Mouse (Mus musculus): ENCODE data around the gene Rusc1. TPM values are rescaled to one million over a fixed set of nuclear protein-coding genes. Genes with fewer than 3 reads are reported as not detected.

Gene Rusc1
- total RNA-seq (2018; cell fraction: chromatin; rRNA removed): 10 to 100 TPM in 18 of 26 experiments, 1 to 10 TPM in 8; 5.0 to 31.9 (median 18.5) TPM
- 10 to 100 TPM in 22 of 26 experiments, 1 to 10 TPM in 4; 8.4 to 16.8 (median 13.4) TPM for total RNA-seq (2018; cell fraction: cytosol; rRNA removed)
- total RNA-seq (2018; cell fraction: nucleus; rRNA removed): 10 to 100 TPM in 21 of 26 experiments, 1 to 10 TPM in 5; 6.2 to 22.9 (median 15.2) TPM
- polyA plus RNA-seq (2018): 8.1 to 14.4 TPM (median 11.2 TPM) in 3 replicates

GRCm38 (mm10) chr3:89093175-89093574, at the start of gene Rusc1:
TSS of gene Rusc1 (minus strand) at chr3:89093311.
- H3K36me3 ChIP-seq (ENCODE audit: inconsistent target): 0 out of 2 replicates have a peak, but pooled peaks cover 7% of the 10 kb centered on the region
- H3K27ac ChIP-seq: no peak within 1 kb of the TSS
- H3K4me3 ChIP-seq (ENCODE audit: inconsistent target): no peak within 1 kb of the TSS
- 24% methylated on average over 18 of the region's 18 CpGs for WGBS (ENCODE audit: missing documents)
- peaks cover 2% of the 10 kb centered on the region; the same call in 1 of the 2 replicates for H3K79me2 ChIP-seq (ENCODE audit: inconsistent target)

- Histone ChIP-seq H3K4me3 (ENCODE audit: inconsistent target) (no peak overlapping the region), H3K27ac (no peak overlapping the region)
- 43% methylated on average over 9 of the region's 9 CpGs for WGBS (ENCODE audit: missing documents)
Measured at GRCm38 (mm10) chr3:89136365-89136764, 43.3 kb upstream of the Rusc1 start.

GRCm38 (mm10) chr3:89135958-89136357, 42.8 kb upstream of the Rusc1 start, which contains the start of gene Pklr:
TSS of gene Pklr (plus strand) at chr3:89136142.
- Histone ChIP-seq H3K4me3 (ENCODE audit: inconsistent target) (no peak within 1 kb of the TSS), H3K79me2 (ENCODE audit: inconsistent target) (no peaks in the 10 kb centered on the region), H3K36me3 (ENCODE audit: inconsistent target) (no peaks in the 10 kb centered on the region), H3K27ac (no peak within 1 kb of the TSS)
- 63% methylated on average over 2 of the region's 3 CpGs for WGBS (ENCODE audit: missing documents)

More at GRCm38 (mm10) chr3:89136365-89136764, 43.3 kb upstream of the Rusc1 start:
- no peaks in the 10 kb centered on the region for H3K36me3 ChIP-seq (ENCODE audit: inconsistent target)
- H3K79me2 ChIP-seq (ENCODE audit: inconsistent target): no peaks in the 10 kb centered on the region

GRCm38 (mm10) chr3:89133752-89134151, 40.6 kb upstream of the Rusc1 start:
- H3K79me2 ChIP-seq (ENCODE audit: inconsistent target): no peaks in the 10 kb centered on the region
- no peak overlapping the region for H3K27ac ChIP-seq
- no peaks in the 10 kb centered on the region for H3K36me3 ChIP-seq (ENCODE audit: inconsistent target)
- no peak overlapping the region for H3K4me3 ChIP-seq (ENCODE audit: inconsistent target)
- 82% methylated on average over 1 of the region's 1 CpGs for WGBS (ENCODE audit: missing documents)

GRCm38 (mm10) chr3:89133063-89133450, 39.9 kb upstream of the Rusc1 start:
- Histone ChIP-seq H3K27ac (no peak overlapping the region), H3K36me3 (ENCODE audit: inconsistent target) (no peaks in the 10 kb centered on the region), H3K4me3 (ENCODE audit: inconsistent target) (no peak overlapping the region), H3K79me2 (ENCODE audit: inconsistent target) (no peaks in the 10 kb centered on the region)
- 87% methylated on average over 7 of the region's 7 CpGs for WGBS (ENCODE audit: missing documents)

GRCm38 (mm10) chr3:89132285-89133062, 39.4 kb upstream of the Rusc1 start:
- 19% methylated on average over 28 of the region's 30 CpGs for WGBS (ENCODE audit: missing documents)
- H3K79me2 ChIP-seq (ENCODE audit: inconsistent target): no peaks in the 10 kb centered on the region
- no peak overlapping the region for H3K4me3 ChIP-seq (ENCODE audit: inconsistent target)
- no peaks in the 10 kb centered on the region for H3K36me3 ChIP-seq (ENCODE audit: inconsistent target)
- H3K27ac ChIP-seq: no peak overlapping the region

- 67% methylated on average over 4 of the region's 4 CpGs for WGBS (ENCODE audit: missing documents)
- Histone ChIP-seq H3K27ac (no peak overlapping the region), H3K4me3 (ENCODE audit: inconsistent target) (no peak overlapping the region), H3K79me2 (ENCODE audit: inconsistent target) (no peaks in the 10 kb centered on the region), H3K36me3 (ENCODE audit: inconsistent target) (no peaks in the 10 kb centered on the region)
Measured at GRCm38 (mm10) chr3:89131816-89132215, 38.7 kb upstream of the Rusc1 start.

- H3K4me3 ChIP-seq (ENCODE audit: inconsistent target): no peak overlapping the region
- H3K36me3 ChIP-seq (ENCODE audit: inconsistent target): no peaks in the 10 kb centered on the region
- 77% methylated on average over 3 of the region's 3 CpGs for WGBS (ENCODE audit: missing documents)
- no peaks in the 10 kb centered on the region for H3K79me2 ChIP-seq (ENCODE audit: inconsistent target)
- no peak overlapping the region for H3K27ac ChIP-seq
Measured at GRCm38 (mm10) chr3:89129908-89130307, 36.8 kb upstream of the Rusc1 start.

GRCm38 (mm10) chr3:89125981-89126380, 32.9 kb upstream of the Rusc1 start:
- Histone ChIP-seq H3K27ac (no peak overlapping the region), H3K4me3 (ENCODE audit: inconsistent target) (no peak overlapping the region), H3K79me2 (ENCODE audit: inconsistent target) (no peaks in the 10 kb centered on the region), H3K36me3 (ENCODE audit: inconsistent target) (no peaks in the 10 kb centered on the region)
- 91% methylated on average over 3 of the region's 3 CpGs for WGBS (ENCODE audit: missing documents)

GRCm38 (mm10) chr3:89124241-89124640, 31.1 kb upstream of the Rusc1 start:
- H3K4me3 ChIP-seq (ENCODE audit: inconsistent target): no peak overlapping the region
- no peaks in the 10 kb centered on the region for H3K79me2 ChIP-seq (ENCODE audit: inconsistent target)
- H3K27ac ChIP-seq: no peak overlapping the region
- WGBS (ENCODE audit: missing documents): 75% methylated on average over 3 of the region's 3 CpGs
- no peaks in the 10 kb centered on the region for H3K36me3 ChIP-seq (ENCODE audit: inconsistent target)

GRCm38 (mm10) chr3:89123313-89123712, 30.2 kb upstream of the Rusc1 start:
- no peaks in the 10 kb centered on the region for H3K79me2 ChIP-seq (ENCODE audit: inconsistent target)
- 72% methylated on average over 2 of the region's 2 CpGs for WGBS (ENCODE audit: missing documents)
- H3K27ac ChIP-seq: no peak overlapping the region
- no peak overlapping the region for H3K4me3 ChIP-seq (ENCODE audit: inconsistent target)
- H3K36me3 ChIP-seq (ENCODE audit: inconsistent target): no peaks in the 10 kb centered on the region

- Histone ChIP-seq H3K27ac (no peak overlapping the region), H3K36me3 (ENCODE audit: inconsistent target) (no peaks in the 10 kb centered on the region), H3K4me3 (ENCODE audit: inconsistent target) (no peak overlapping the region), H3K79me2 (ENCODE audit: inconsistent target) (no peaks in the 10 kb centered on the region)
- 31% methylated on average over 2 of the region's 2 CpGs for WGBS (ENCODE audit: missing documents)
Measured at GRCm38 (mm10) chr3:89115522-89115921, 22.4 kb upstream of the Rusc1 start.

GRCm38 (mm10) chr3:89113058-89113457, 19.9 kb upstream of the Rusc1 start:
- H3K27ac ChIP-seq: no peak overlapping the region
- no peaks in the 10 kb centered on the region for H3K79me2 ChIP-seq (ENCODE audit: inconsistent target)
- no peak overlapping the region for H3K4me3 ChIP-seq (ENCODE audit: inconsistent target)
- H3K36me3 ChIP-seq (ENCODE audit: inconsistent target): no peaks in the 10 kb centered on the region
- 95% methylated on average over 4 of the region's 4 CpGs for WGBS (ENCODE audit: missing documents)

GRCm38 (mm10) chr3:89108146-89108545, 15.0 kb upstream of the Rusc1 start:
- 93% methylated on average over 1 of the region's 1 CpGs for WGBS (ENCODE audit: missing documents)
- Histone ChIP-seq H3K79me2 (ENCODE audit: inconsistent target) (no peaks in the 10 kb centered on the region), H3K36me3 (ENCODE audit: inconsistent target) (no peaks in the 10 kb centered on the region), H3K4me3 (ENCODE audit: inconsistent target) (no peak overlapping the region), H3K27ac (no peak overlapping the region)

- H3K27ac ChIP-seq: no peak overlapping the region
- H3K79me2 ChIP-seq (ENCODE audit: inconsistent target): no peaks in the 10 kb centered on the region
- WGBS (ENCODE audit: missing documents): 75% methylated on average over 3 of the region's 3 CpGs
- H3K36me3 ChIP-seq (ENCODE audit: inconsistent target): no peaks in the 10 kb centered on the region
- no peak overlapping the region for H3K4me3 ChIP-seq (ENCODE audit: inconsistent target)
Measured at GRCm38 (mm10) chr3:89107545-89107944, 14.4 kb upstream of the Rusc1 start.

All from macrophage (primary cell).